Mouse (Mus musculus) CD4-positive, CD25-positive, alpha-beta regulatory T cell, adult 4 months (primary cell): ENCODE measurements around the gene Med26. TPM values are rescaled to one million over a fixed set of nuclear protein-coding genes. Genes with fewer than 3 reads are reported as not detected.

Experiments
- ATAC-seq: one replicate; pipeline ENCODE4 v1.8.0; 2017
- polyA plus RNA-seq, 2 experiments: library from polyadenylated mRNA; unstranded; fragments of 100-300 nt; shearing (Covaris generic); gene quantifications; one replicate each; pipeline ENCODE4 v1.2.1; 2017

Med26 gene
- 1 to 10 TPM; 3.6 to 6.5 TPM for polyA plus RNA-seq

DNA sequence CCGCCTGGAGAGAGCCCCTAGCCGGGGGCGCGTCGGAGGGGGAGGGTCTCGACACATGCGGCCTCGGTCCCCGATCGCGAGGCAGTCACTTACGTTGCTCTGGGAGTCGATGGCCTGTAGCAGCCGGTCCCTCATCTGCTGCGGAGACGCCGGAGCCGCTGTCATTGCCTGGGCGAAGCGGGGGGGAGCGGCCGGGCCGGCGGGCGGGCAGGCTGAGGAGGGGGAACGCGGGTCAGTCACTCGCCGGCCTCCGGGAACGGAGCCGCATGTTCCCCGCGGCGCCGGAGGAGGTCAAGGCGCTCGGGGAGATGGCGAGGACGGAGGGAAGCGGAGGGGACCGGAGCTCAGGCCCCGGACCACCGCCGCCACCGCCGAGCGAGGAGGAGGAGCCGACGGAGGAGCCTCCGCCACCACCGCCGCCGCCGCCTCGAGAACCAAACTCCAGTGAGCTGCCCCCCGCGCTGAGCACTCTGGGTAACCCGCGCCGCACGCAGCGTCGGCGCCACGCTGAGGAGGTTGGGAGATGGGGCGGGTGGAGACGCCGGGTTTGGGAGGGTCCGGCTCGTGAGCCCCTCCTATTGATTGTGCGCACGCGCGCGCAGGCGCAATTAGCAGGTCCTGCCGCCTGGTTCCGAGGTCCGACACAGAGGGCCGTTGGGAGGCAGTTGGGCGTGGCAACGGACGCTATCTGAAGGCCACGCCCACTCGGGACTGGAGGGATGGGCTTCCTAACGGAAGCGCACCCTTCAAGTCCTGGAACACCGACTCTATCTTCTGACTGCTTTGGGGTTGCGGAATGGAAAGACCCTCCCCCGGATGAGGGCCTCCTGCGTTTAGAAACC is at the start of gene Med26:
TSS of gene Med26 (minus strand) at position 469 of the 842 bp plus-strand sequence.
- ATAC-seq, result peak; percentile 88

DNA sequence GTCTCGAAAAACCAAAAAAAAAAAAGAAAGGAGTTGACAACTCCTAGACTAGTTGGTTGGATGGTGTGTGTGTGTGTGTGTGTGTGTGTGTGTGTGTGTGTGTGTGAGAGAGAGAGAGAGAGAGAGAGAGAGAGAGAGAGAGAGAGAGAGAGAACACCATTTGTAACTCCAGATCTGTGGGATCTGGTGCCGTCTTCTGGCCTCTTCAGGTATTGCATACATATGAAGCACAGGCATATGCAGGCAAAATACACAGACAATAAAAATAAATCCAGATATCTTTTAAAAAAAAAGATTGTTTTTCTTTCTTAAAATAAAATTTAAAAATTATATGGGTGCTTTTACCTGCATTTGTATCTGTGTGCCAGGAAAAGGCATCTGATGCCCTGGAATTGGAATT is 42.1 kb upstream of the Med26 start:
- ATAC-seq, result no peak

DNA sequence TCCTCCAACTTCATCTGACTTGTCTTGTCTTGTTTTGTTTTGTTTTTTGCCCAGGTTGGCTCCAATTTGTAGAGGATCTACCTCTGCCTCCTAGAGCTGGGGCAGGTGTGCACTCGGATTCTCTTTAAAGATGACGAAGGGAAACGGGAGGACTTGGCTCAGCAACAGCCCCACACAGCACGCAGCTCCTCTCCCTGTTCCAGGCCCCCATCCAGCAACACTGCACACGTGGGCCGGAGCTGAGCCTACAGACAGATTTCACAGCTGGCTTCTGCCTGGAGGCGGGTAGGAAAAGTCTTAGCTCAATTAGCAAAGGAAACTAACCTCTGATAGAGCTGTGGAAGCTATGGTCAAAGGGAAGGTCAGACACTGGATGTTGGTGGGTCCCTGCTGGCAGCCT is 41.2 kb upstream of the Med26 start:
- no peak for ATAC-seq

DNA sequence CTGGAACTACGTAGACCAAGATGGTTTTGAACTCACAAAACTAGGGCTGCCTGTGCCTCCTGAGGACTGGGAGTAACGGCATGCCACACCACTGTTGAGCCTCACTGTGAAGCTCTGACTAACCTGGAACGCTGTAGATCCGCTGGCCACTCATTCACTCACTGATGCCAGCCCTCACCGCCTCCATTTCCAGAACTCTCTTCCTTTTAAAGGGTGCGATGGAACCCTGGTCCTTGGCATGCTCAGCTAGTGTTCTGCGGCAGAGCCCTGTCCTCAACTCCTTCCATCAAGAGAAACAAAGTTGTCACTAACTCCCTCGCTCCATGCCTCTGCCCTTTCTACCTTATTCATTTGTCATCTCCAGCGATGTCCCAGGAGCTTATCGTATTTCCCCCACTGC is 40.8 kb upstream of the Med26 start:
- no peak for ATAC-seq

DNA sequence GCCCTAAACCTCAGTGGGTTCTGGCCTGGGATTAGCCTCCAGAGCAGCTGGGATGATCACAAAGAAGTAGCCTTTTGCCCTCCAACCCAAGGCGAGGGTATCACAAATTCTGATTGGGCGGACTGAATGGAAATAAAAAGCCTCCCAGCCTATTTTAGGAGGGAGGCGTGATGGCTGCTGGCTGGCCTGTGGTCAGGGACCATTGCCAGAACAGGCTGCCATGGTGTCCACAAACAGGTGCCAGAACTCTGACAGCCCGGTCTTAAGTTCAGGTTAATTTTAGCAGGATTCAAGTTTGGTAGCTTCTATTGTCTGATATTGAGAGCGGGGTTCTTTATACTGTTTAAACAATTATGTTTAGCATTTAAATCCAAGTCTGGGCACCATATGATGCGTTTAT is 39.7 kb upstream of the Med26 start:
- no peak for ATAC-seq

DNA sequence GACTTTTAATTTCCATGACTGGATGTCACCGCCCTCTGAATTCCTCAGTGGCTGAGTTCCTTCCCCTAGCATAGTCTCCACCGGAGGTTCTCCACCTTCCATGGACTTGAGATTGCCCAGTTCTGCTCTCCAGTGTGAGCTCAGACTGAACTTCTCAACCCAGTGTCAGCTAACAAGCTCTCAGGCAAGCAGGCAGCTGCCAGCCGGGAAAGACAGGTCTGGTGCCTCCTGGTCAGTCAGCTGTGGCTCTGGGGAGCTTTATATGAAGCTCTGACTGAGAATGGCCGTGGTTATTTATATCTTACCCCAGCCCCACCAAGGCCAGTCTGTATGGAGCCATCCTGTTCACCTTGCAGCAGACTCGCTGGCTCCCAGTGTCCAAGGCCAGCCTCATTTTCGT is 36.3 kb upstream of the Med26 start:
- no peak for ATAC-seq

DNA sequence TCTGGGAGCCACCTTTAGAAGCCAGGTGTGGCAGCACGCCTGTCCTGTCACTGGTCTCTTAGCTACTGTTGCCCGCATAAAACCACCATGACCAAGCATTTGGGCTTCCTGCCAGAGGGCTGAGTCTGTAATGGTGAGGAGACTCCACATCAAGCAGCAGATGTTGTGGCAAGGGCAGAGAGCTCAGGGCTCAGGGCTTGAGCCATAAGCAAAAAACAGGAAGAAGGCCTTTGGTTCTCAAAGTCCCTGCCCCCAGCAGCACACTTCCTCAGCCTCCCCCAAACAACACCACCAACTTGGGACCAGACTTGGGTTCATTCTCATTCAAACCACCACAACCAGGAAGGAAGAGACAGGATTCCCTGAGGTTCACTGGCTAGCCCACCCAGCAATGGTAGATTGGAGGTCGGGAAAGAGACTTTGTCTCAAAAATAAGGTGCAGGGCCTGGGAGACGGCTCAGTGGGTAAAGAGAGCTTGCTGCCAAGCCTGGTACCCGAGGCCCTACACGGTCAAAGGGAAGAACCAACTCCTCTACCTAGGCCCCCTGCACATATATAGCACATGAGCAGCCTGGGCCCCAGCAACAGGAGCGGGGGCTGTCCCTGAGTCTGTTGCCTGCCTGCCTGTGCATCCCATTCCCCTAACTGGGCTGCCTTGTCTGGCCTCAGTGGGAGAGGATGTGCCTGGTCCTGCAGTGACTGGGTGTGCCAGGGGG is 35.1 kb upstream of the Med26 start:
- no peak for ATAC-seq

DNA sequence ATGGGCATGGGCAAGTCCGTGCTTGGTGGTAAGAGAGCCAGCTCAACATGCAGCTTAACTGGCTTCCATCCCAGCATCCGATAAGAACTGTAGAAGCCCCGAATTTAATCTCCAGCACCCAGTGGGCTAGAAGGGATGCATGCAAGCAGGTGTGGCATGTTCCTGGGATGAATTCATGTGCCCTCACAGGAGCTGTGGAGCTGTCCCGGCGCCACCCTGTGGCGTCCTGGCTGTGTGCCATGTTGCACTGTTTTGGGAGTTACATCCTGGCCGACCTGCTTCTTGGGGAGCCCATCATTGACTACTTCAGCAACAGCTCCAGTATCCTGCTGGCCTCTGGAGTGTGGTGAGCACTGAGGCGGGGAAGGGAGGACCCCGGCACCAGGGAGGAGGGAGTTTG is 31.3 kb upstream of the Med26 start:
- no peak for ATAC-seq

DNA sequence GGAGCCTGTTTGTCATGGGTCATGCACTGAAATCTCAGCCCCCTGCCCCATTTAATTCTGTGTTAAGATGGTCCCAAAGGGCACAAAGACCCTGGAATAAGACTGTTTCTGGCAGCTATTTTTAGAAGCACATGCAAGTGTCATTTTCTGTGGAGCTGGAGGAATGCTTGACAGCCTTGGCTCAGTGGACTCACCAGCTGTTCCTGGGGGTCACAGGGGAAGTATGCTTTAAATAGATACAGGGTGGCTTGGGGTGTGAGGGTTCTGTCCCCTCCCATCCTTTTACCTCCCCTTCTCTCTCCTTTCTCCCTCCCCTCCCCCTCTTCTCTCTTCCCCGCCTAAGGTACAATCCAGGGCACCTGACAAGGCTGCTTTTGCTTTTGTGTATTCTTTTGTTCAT is 29.9 kb upstream of the Med26 start:
- ATAC-seq, result no peak

DNA sequence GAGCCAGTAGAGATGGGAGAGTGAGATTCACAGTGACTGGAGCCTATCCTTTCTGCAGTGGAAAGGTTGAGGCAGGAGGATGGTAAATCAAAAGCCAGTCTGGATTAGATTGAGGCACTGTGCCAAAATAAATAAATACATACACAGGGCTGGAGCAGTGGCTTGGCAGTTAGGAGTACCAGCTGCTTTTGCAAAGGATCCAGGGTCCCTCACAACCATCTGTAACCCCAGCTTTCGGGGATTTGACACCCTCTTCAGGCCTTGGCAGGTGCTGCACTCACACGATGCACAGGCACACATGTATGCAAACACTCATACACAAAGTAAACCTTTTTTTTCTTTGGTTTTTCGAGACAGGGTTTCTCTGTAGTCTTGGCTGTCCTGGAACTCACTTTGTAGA is 29.2 kb upstream of the Med26 start:
- no peak for ATAC-seq

DNA sequence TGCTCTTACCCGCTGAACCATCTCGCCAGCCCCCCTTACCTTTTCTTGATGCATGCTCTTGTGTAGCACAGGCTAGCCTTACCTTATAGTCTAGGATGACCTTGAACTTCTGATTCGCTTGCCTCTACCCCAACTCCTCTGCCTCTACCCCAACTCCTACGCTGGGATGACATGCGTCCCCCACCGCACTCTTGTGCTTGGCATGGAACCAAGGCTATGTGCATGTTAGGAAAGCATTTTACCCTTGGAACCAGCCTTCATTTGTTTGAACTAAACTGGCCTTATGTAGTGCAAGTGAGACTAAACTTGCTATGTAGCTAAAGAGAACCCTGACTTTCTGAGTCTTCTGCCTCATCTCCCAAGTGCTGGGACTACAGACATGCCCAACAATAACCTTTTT is 27.8 kb upstream of the Med26 start:
- ATAC-seq, result no peak

DNA sequence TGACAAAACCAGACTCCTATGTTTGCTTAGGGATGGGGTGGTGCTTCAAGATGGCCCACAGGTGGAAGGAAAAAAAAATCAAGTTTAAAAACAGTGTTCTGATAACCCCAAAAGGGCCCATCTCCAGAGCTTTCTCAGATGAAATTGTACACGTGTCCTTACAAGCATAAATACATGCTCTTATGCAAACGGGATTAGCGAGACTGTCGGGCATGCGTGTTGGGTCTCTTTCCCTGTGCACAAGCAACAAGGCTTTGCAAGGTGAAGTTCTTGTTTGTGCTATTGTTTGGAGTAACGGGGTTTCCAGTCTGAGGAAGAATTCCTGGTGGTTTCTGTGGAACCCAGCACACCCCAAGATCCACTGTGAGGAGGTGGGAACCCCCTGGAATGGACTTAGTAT is 25.4 kb upstream of the Med26 start:
- ATAC-seq, result no peak

DNA sequence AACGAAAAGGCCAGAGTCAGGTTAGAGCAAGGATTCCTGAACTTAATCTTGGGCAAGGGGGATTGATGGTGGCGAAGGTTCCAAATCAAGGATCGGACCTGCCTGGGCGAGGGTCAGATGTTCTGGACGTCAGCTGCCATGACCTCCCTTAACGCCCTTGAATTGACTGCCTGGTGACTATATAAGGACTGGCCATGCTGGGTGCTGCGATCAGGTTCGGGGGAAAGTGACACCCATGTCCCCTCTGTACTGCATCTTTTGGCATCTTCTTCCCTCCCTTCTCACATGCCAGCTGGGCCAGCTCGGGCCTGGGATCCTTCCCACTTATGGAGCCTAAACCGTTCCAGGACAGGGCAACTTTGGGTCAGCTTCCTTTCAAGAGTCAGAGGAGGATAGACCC is 24.4 kb upstream of the Med26 start:
- no peak for ATAC-seq

DNA sequence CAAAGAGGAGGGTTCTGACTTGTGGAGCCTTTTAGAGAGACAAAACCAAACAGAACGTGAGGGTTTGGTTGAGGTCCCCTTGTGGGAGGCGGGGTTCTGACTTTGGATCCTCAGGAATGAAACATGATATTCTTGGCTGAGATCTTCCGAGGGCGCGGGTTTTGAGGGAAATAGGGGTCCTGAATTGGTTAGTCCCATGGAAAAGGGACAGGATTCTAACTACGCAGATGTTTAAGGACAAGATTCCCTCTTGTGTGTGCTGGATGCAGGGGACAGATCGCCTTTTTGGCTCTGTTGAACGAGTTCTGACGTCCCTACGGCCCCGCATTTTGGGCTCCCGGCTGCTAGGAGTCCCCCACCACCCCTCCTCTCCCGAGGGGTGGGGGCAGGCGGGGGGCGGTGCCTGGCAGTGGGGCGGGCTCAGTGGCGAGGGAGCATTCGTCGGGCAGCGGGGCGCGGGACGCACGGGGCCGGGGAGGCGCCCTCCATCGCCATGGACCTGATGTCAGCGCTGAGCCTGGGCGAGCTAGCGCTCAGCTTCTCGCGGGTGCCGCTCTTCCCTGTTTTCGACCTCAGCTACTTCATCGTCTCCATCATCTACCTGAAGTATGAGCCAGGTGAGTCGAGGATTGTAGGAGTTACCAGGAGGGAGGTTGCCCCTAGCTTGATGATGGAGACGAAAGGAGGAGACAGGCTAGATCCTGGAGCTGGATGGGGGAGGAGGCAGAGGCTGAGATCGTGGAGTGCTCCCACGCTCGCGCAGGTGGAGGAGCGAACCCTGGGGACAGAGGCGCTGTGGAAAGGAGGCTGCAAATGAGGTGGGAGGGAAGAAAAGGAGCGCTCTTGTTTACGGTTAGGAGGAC is 23.8 kb upstream of the Med26 start, which contains the start of gene Tmem38a:
TSS of gene Tmem38a (plus strand) at position 445 of the 863 bp plus-strand sequence.
- ATAC-seq, result peak; percentile 8

DNA sequence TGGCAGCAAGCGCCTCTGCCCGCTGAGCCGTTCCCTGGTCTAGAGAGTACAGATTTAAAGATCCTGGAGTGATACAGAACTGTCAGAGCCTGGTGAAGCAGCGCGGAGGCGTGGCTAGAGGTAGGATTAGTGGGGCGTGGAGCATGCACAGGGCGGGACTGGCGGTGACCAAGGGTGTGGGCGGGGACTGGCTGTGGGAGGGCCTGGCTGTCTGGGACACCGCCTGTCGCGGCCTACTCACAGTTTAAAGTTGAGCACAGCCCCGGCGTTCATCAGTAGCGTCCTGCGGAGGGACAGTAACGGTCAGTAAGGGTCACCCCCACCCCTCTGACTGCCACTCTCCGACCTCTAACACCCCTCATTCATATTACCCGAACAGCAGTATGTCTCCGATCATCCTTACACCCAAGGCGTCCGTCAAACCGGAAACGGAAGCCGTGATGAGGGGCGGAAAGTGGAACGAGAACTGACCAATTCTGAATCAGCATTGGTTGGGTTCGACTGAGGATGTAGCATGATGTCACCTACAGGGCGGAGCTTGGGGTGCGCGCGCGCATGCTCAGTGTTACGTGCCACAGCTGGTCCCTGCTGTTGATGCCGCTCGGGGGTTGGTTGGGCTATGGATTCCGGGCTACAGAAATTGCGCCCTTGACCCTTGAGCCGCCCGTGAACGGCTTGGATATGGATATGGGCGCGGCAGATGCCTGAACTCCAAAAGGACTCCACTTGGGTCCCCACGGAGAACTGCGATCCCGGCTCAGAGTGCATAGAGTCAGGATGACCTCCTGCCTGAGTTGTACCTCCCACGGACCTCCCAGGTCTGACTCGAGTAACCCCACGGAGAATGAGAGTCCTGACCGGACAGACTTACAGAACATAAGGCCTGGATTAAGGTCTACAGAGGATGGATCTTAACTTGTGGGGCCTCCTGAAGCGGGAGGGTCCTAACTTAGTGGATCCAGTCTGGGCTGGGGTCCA is 22.9 kb upstream of the Med26 start, which contains the start of gene Smim7:
TSS of gene Smim7 (minus strand) at position 456 of the 978 bp plus-strand sequence.
- ATAC-seq, result peak; percentile 89

DNA sequence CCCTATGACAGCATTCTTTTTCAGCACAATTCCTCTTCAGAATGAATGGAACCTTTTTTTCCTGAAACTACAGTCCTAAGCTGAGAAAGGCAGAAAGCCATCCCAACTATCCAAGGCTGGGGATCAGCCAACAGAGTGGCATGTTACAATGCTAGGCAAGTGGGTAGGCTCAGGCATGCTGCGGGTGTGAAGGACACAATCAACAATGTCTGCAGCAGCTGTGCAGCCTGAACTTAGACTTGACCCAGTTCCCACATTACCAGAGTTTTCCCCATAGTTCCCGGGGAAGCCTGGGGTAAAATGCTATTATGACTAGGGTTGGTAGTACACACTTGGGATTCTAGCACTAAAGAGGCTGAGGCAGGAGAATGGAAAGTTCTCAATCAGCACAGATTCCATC is 17.9 kb upstream of the Med26 start:
- no peak for ATAC-seq

DNA sequence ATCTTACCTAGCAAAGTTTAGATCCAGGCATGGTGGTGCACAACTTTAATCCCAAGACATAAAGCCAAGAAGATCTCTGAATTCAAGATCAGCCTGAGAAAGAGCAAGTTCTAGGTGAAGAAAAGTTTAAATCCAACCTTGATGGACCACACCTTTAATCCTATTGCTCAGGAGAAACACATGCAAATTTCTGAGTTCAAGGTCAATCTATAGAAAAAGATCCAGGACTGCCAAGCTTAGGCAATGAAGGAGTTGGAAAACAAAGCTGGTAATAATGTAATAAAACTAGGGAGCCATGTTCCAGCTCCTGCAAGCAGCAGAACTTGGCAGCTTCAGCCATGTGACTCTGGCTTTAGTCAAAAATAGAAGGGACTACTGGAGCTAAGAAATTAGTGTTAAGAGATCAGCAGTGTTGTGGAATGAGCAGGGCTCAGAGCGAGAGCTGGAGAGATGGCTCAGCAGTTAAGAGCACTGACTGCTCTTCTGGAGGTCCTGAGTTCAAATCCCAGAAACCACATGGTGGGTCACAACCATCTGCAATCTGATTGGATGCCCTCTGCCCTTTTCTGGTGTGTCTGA is 13.1 kb upstream of the Med26 start:
- ATAC-seq, result no peak

DNA sequence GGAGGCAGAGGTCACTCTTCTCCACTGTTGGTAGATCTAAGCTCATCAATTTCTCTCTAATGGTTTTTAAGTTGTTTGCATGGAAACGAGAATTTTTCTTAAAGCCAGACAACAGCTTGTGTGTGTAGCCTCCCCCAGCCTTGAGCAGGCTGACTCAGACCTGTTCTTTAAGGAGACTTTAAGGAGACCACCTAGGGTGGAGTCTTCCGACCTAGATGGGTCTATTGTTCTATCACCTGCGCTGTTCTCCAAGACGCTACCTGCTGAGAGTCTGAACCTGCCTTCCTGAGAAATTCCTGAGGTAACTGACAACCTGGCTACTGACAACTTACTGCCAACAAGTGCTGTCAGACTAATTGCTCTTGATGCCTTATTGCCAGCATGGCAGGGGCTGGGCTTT is 7.7 kb upstream of the Med26 start:
- no peak for ATAC-seq

DNA sequence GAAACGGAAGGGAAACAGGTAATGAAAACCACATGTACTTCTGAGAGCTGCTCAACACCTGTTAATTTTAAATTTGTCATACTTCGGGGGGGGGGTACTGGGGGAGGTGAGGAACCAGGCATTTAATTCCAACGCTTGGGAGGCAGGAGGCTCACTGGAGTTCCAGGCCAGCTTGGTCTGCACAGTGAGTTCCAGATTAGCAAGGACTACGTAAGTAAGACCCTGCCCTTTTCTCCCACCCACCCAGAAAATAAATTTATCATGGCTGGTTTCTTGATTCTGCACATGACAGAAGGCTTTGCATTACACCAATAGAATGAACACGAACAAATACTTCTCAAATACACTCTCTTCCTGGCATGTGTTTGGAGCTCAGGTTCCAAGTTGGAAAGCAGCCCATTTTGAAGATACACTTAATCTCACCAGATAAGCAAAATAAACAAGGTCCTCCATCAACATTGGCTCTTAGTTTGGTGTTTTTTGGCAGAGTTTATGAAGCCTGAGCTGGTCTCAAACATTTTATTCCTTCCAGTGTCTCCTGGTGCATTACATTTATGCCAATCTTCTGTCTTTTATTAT is 1.3 kb upstream of the Med26 start:
- no peak for ATAC-seq

DNA sequence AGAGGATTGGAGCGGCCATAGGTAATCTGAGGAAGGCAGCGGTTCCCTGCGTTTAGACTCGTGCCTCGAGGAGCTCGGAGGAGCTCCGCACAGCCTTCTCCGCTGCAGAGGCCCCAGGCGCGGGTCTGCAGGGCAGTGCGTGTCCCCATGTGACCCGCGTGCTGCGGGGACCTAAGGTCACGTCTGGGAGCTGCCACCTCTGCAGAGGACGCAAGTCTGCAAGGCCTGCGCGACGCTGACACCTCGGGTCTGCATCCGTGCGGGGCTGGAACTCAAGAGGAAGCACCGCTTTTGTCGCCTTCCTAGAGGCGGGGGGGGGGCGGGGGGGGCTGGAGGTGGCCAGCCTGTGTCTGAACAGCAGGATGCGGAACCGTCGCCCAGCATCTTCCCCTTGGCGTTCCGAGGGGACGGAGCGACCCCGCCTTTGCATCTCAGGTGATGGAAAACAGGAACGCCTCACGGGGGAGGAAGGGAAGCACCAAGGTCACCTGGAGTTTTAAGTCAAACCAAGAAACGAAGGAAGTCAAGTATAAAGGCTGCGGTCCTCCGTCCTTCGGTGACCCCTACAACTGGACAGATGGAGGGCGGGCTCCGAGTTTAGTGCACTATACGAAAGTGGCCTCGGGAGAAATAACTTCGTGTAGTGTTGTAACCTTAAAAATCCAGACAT is 709 bp upstream of the Med26 start:
- peak; percentile 42 for ATAC-seq
